Mouse (Mus musculus) limb, embryonic 10.5 days (tissue): ENCODE measurements around the gene Rptor. TPM values are rescaled to one million over a fixed set of nuclear protein-coding genes. Genes with fewer than 3 reads are reported as not detected.

Source experiments
- DNase-seq: peaks from one replicate; pipeline ENCODE4 v3.0.0-alpha.2; 2017; ENCODE audit warnings: low spot score
- H3K27ac ChIP-seq: fragments of 300-500 bp; sonication (generic); 2 replicates; pipeline ENCODE4 v1.5.1; 2016; ENCODE audit warnings: mild to moderate bottlenecking
- H3K27me3 ChIP-seq: fragments of 300-500 bp; sonication (generic); 2 replicates; pipeline ENCODE4 v1.6.1; 2016; ENCODE audit warnings: low read depth, mild to moderate bottlenecking; ENCODE audit not compliant: poor library complexity, severe bottlenecking
- H3K36me3 ChIP-seq: fragments of 300-500 bp; sonication (generic); 2 replicates; pipeline ENCODE4 v1.6.1; 2016; ENCODE audit warnings: mild to moderate bottlenecking, moderate library complexity
- H3K4me1 ChIP-seq: fragments of 300-500 bp; sonication (generic); 2 replicates; pipeline ENCODE4 v1.6.1; 2016
- H3K4me3 ChIP-seq: fragments of 300-500 bp; sonication (generic); 2 replicates; pipeline ENCODE4 v1.5.1; 2016; ENCODE audit warnings: mild to moderate bottlenecking, moderate library complexity
- H3K9me3 ChIP-seq: fragments of 300-500 bp; sonication (generic); replicated peaks from 2 replicates; pipeline ENCODE4 v1.6.1; 2016; ENCODE audit warnings: mild to moderate bottlenecking
- WGBS: fragments of 180-500 bp; shearing (Covaris S2); methylation state at CpG from one replicate; pipeline ENCODE4 v1.1.7; 2016; 5-methylcytosine and 5-hydroxymethylcytosine counted together
- polyA plus RNA-seq: library from polyadenylated mRNA; unstranded; fragments of >200 nt; fragmentation: Nextera tagmentation; extraction: Ambion mirVana; gene quantifications from 2 replicates; pipeline ENCODE4 v1.2.1, GENCODE M21; 2016

Gene Rptor
- polyA plus RNA-seq, 1 experiment from 2014 or later: 17.9 TPM

GRCm38 (mm10) chr11:119666567-119667108 is 63.9 kb downstream of the Rptor start:
- H3K27me3 ChIP-seq: no peaks in the 10 kb centered on the region
- H3K36me3 ChIP-seq: no peaks in the 10 kb centered on the region
- DNase-seq: no peak
- 55% methylated on average over 2 of the region's 2 CpGs for WGBS
- H3K4me3 ChIP-seq: no peak overlapping the region
- H3K4me1 ChIP-seq: peaks cover 53% of the 10 kb centered on the region
- no peak overlapping the region for H3K27ac ChIP-seq
- no peaks in the 10 kb centered on the region for H3K9me3 ChIP-seq

- DNase-seq: no peak
- Histone ChIP-seq H3K27me3 (no peaks in the 10 kb centered on the region), H3K4me1 (peaks cover 40% of the 10 kb centered on the region), H3K9me3 (no peaks in the 10 kb centered on the region), H3K36me3 (peaks cover 11% of the 10 kb centered on the region), H3K4me3 (no peak overlapping the region), H3K27ac (no peak overlapping the region)
- 71% methylated on average over 11 of the region's 11 CpGs for WGBS
These were observed 68.3 kb downstream of the Rptor start for GRCm38 (mm10) chr11:119670690-119671666.

GRCm38 (mm10) chr11:119672041-119672440 is 69.3 kb downstream of the Rptor start:
- peaks cover 43% of the 10 kb centered on the region for H3K4me1 ChIP-seq

GRCm38 (mm10) chr11:119672775-119673174 is 70.1 kb downstream of the Rptor start:
- peaks cover 48% of the 10 kb centered on the region for H3K4me1 ChIP-seq
- 81% methylated on average over 4 of the region's 4 CpGs for WGBS

More at GRCm38 (mm10) chr11:119672041-119672440, 69.3 kb downstream of the Rptor start:
- no peak overlapping the region for H3K27ac ChIP-seq
- H3K27me3 ChIP-seq: no peaks in the 10 kb centered on the region
- WGBS: 68% methylated on average over 2 of the region's 2 CpGs
- DNase-seq: no peak
- H3K36me3 ChIP-seq: peaks cover 15% of the 10 kb centered on the region
- H3K4me3 ChIP-seq: no peak overlapping the region
- no peaks in the 10 kb centered on the region for H3K9me3 ChIP-seq

GRCm38 (mm10) chr11:119674835-119675234 is 72.1 kb downstream of the Rptor start:
- 71% methylated on average over 4 of the region's 4 CpGs for WGBS
- no peak for DNase-seq
- peaks cover 15% of the 10 kb centered on the region for H3K36me3 ChIP-seq
- H3K27ac ChIP-seq: no peak overlapping the region
- H3K9me3 ChIP-seq: no peaks in the 10 kb centered on the region
- H3K27me3 ChIP-seq: no peaks in the 10 kb centered on the region
- no peak overlapping the region for H3K4me3 ChIP-seq
- H3K4me1 ChIP-seq: peaks cover 48% of the 10 kb centered on the region

More at GRCm38 (mm10) chr11:119672775-119673174, 70.1 kb downstream of the Rptor start:
- H3K4me3 ChIP-seq: no peak overlapping the region
- H3K9me3 ChIP-seq: no peaks in the 10 kb centered on the region
- DNase-seq: no peak
- H3K27me3 ChIP-seq: no peaks in the 10 kb centered on the region
- peaks cover 15% of the 10 kb centered on the region for H3K36me3 ChIP-seq
- H3K27ac ChIP-seq: no peak overlapping the region

- no peaks in the 10 kb centered on the region for H3K9me3 ChIP-seq
- H3K36me3 ChIP-seq: peaks cover 15% of the 10 kb centered on the region
- peaks cover 46% of the 10 kb centered on the region for H3K4me1 ChIP-seq
- no peaks in the 10 kb centered on the region for H3K27me3 ChIP-seq
- H3K27ac ChIP-seq: no peak overlapping the region
- no peak overlapping the region for H3K4me3 ChIP-seq
- 79% methylated on average over 6 of the region's 6 CpGs for WGBS
- no peak for DNase-seq
These were observed 72.8 kb downstream of the Rptor start for GRCm38 (mm10) chr11:119675546-119675945.

- peaks cover 49% of the 10 kb centered on the region for H3K4me1 ChIP-seq
- 0 out of 2 replicates have a peak overlapping the region, but pooled peaks have one; percentile 34 for H3K27ac ChIP-seq
- no peak for DNase-seq
- no peak overlapping the region for H3K4me3 ChIP-seq
- H3K36me3 ChIP-seq: peaks cover 14% of the 10 kb centered on the region
- WGBS: 72% methylated on average over 7 of the region's 7 CpGs
- H3K9me3 ChIP-seq: no peaks in the 10 kb centered on the region
- H3K27me3 ChIP-seq: no peaks in the 10 kb centered on the region
These were observed 74.2 kb downstream of the Rptor start for GRCm38 (mm10) chr11:119676751-119677411.

- Histone ChIP-seq H3K9me3 (no peaks in the 10 kb centered on the region), H3K27ac (no peak overlapping the region), H3K4me1 (peaks cover 55% of the 10 kb centered on the region), H3K36me3 (peaks cover 12% of the 10 kb centered on the region), H3K27me3 (no peaks in the 10 kb centered on the region), H3K4me3 (no peak overlapping the region)
- 91% methylated on average over 5 of the region's 5 CpGs for WGBS
- DNase-seq: no peak
These were observed 75.7 kb downstream of the Rptor start for GRCm38 (mm10) chr11:119678427-119678826.

GRCm38 (mm10) chr11:119680735-119681134 is 78.0 kb downstream of the Rptor start:
- no peaks in the 10 kb centered on the region for H3K9me3 ChIP-seq
- WGBS: 85% methylated on average over 2 of the region's 2 CpGs
- H3K27me3 ChIP-seq: no peaks in the 10 kb centered on the region
- peaks cover 58% of the 10 kb centered on the region for H3K4me1 ChIP-seq
- peaks cover 4% of the 10 kb centered on the region; the same call in 1 of the 2 replicates for H3K36me3 ChIP-seq
- no peak overlapping the region for H3K4me3 ChIP-seq
- no peak overlapping the region; the same call in 1 of the 2 replicates for H3K27ac ChIP-seq
- DNase-seq: no peak

- 93% methylated on average over 2 of the region's 2 CpGs for WGBS
- no peak for DNase-seq
- Histone ChIP-seq H3K4me3 (no peak overlapping the region), H3K9me3 (no peaks in the 10 kb centered on the region), H3K27ac (no peak overlapping the region), H3K4me1 (peaks cover 45% of the 10 kb centered on the region), H3K36me3 (no peaks in the 10 kb centered on the region), H3K27me3 (no peaks in the 10 kb centered on the region)
These were observed 79.6 kb downstream of the Rptor start for GRCm38 (mm10) chr11:119682285-119682684.

GRCm38 (mm10) chr11:119683796-119684195 is 81.1 kb downstream of the Rptor start:
- DNase-seq: no peak
- Histone ChIP-seq H3K9me3 (no peaks in the 10 kb centered on the region), H3K36me3 (no peaks in the 10 kb centered on the region), H3K27me3 (no peaks in the 10 kb centered on the region), H3K27ac (no peak overlapping the region), H3K4me1 (peaks cover 42% of the 10 kb centered on the region), H3K4me3 (no peak overlapping the region)
- WGBS: 42% methylated on average over 2 of the region's 2 CpGs

- peaks cover 50% of the 10 kb centered on the region for H3K4me1 ChIP-seq
- WGBS: 74% methylated on average over 5 of the region's 5 CpGs
- H3K4me3 ChIP-seq: no peak overlapping the region
- H3K27me3 ChIP-seq: no peaks in the 10 kb centered on the region
- H3K36me3 ChIP-seq: no peaks in the 10 kb centered on the region
- DNase-seq: no peak
- no peak overlapping the region for H3K27ac ChIP-seq
- H3K9me3 ChIP-seq: no peaks in the 10 kb centered on the region
These were observed 82.8 kb downstream of the Rptor start for GRCm38 (mm10) chr11:119685477-119685876.
